Mouse (Mus musculus) erythroblast, adult 5-6 weeks (primary cell): ENCODE measurements around the gene Ift57. TPM values are rescaled to one million over a fixed set of nuclear protein-coding genes. Genes with fewer than 3 reads are reported as not detected.

Experiments
- ATAC-seq: replicated peaks from 2 replicates; pipeline ENCODE4 v1.8.0; 2016; ENCODE audit warnings: moderate number of reproducible peaks, mild to moderate bottlenecking, moderate TSS enrichment, inconsistent platforms; ENCODE audit not compliant: poor library complexity, low FRiP score, severe bottlenecking
- total RNA-seq, 2 experiments: library from RNA; stranded (forward) in 1 of 2; stranded (reverse) in 1 of 2; fragments of 150-400 nt in 1 of 2; fragments of 200-764, 138-1000 nt in 1 of 2; gene quantifications; 2 replicates each; pipeline versions ENCODE4 v1.2.3 to v1.2.4; 2015 to 2017; ENCODE audit warnings: low replicate concordance in 2 of 2

Gene Ift57
- total RNA-seq, 2 experiments from 2014 or later, result 60.3 to 77.4 TPM

DNA sequence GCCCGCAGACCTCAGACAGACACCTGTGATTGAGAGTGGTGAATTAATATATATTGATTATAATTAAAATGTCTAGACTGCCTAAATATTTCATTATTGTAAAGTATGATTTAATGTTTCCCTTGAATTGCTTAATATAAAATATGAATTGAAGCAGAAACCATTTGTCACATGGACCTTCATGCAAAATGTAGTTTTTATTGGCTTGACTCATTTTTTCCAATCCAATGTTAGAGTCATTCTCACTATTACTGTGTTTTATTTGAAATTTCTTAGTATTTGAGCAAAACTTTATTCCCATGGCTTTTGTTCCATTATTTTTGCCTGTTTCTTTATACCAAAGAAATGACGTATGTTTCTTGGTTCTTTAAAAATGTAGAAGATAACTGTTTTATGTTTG is 48.3 kb downstream of the Ift57 start:
- no peak for ATAC-seq

DNA sequence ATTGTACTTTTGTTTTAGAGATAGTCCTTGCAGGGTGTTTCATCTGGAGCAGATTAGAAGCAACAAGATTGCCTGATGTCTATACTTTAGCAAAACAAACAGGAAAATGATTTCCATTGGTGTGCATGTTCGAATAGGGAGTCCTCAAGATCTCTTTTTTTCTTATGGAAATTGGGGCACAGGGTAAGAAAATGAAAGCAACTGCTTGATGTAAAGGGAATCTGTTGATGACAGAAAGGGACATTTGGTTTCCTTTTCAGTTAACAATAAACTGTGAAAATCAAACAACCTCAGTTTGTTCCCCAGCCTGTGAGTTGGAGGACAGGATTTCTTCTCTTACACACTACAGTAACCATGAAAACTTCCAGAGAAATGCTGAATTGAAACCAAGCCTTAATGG is 53.9 kb downstream of the Ift57 start:
- no peak for ATAC-seq

GRCm38 (mm10) chr16:49753318-49753717 is 54.3 kb downstream of the Ift57 start:
- ATAC-seq, result no peak

GRCm38 (mm10) chr16:49760517-49761203 is 61.6 kb downstream of the Ift57 start:
- ATAC-seq, result no peak

- ATAC-seq, result no peak
Observed at GRCm38 (mm10) chr16:49761981-49762380, 62.9 kb downstream of the Ift57 start.

DNA sequence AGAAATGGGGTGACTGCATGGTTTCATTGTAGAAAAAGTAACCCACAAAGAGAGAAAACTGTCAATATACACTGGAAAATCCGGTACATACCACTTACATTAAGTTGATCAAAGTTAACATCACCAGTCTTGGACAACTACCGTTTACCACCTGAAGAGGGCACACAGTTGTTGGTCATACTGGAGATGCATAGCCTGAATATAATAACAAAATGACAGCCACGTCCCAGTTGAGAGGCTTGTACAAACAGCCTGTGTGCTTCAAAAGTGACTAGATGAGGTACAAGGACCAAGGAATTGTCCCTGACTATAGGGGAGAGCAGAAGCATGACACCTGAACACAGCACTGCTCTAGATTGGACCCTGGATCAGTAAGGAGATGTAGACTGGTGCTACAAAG is 67.3 kb downstream of the Ift57 start:
- peak; percentile 84 for ATAC-seq

DNA sequence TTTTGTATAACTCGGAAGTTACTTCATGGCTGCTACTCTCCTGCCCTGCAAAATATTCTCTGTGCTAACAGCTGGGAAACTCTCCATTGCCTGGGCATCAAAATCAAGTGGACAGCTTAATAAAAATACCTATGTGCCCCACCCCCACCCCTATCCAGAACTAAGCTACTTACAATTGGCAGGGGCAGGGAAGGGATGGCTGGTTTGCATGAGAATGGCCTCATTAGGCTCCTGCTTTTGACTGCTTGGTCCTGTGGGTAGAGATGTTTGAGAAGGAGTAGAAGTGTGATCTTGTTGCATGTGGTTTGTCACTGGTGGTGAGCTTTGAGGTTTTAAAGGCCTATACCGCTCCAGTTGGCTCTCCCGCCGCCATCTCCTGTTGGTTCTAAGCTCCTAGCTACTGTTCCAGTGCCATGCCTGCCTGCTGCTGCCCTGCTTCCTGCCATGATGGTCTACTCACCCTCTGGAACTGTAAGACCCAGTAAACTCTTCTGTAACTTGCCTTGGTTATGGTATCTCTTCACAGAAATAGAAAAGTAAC is 69.5 kb downstream of the Ift57 start:
- no peak for ATAC-seq

- ATAC-seq, result peak; percentile 72
Observed at GRCm38 (mm10) chr16:49769831-49770261, 70.8 kb downstream of the Ift57 start.

GRCm38 (mm10) chr16:49770320-49771189 is 71.5 kb downstream of the Ift57 start:
- ATAC-seq, result no peak

- peak; percentile 36 for ATAC-seq
Observed at GRCm38 (mm10) chr16:49771609-49772396, 72.8 kb downstream of the Ift57 start.

GRCm38 (mm10) chr16:49772576-49772975 is 73.5 kb downstream of the Ift57 start:
- ATAC-seq, result no peak

GRCm38 (mm10) chr16:49773068-49773467 is 74.0 kb downstream of the Ift57 start:
- no peak for ATAC-seq

GRCm38 (mm10) chr16:49774059-49775001 is 75.3 kb downstream of the Ift57 start:
- 0 out of 2 replicates have a peak, but pooled peaks have one; percentile 0 for ATAC-seq

DNA sequence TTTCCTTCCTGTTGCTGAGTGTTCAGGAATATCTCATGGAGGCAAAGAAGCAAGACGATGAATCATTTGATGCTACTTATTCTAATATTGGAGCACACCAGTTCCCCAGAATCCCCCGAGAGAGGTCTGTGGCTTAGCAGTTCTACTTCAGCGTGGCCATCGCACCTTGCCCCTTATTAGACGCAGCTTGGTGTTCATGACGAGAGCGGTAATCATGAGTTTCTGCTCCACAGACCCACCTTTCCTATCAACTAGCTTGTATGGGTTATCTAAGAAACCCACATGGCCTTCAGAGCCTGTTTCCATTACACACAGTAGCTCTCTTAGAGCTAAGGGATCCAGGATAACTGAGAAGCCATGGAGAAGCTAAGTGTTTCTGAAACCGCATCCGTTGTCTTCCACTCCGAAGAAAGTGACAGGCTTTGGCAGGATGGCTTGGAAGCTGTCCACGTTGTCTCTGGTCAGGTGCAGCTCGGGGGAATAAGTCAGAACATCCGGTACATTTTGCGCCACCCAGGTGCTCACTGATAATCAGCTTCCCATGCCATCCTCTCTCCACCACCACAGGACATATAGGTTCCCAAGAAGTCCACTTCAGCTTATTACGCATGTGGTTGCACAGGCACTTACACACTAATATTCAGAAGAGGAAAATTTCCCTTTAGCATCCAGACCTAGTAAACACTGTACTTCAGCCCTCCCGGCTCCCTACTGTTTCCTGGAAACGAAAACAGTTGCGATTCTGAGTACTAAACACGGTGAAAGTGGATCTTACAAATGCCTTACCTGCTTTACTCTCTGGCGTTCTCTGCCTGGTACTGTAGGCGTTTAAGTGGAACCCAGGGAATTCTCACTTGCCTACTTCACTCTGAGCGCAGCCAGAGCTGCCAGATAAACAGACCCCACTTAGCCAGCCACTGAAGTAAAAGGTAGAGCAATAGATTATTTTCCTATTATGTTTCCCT is 76.3 kb downstream of the Ift57 start:
- peak; percentile 67 for ATAC-seq

GRCm38 (mm10) chr16:49776981-49777380 is 77.9 kb downstream of the Ift57 start:
- ATAC-seq, result peak; percentile 65

- no peak for ATAC-seq
Observed at GRCm38 (mm10) chr16:49781556-49782156, 82.6 kb downstream of the Ift57 start.

GRCm38 (mm10) chr16:49783369-49783768 is 84.3 kb downstream of the Ift57 start:
- ATAC-seq, result no peak
